Mouse (Mus musculus) megakaryocyte, embryonic 14.5 days (primary cell): ENCODE results near the gene Gm42906.

Experiments
- FLI1 ChIP-seq: IDR thresholded peaks from 2 replicates; pipeline ENCODE4 v1.6.1; 2012; ENCODE audit warnings: low read length, inconsistent platforms, mixed read lengths
- GATA1 ChIP-seq: IDR thresholded peaks from 3 replicates; pipeline ENCODE4 v1.6.1; 2012; ENCODE audit warnings: mixed read lengths, low read length, inconsistent platforms, borderline replicate concordance

DNA sequence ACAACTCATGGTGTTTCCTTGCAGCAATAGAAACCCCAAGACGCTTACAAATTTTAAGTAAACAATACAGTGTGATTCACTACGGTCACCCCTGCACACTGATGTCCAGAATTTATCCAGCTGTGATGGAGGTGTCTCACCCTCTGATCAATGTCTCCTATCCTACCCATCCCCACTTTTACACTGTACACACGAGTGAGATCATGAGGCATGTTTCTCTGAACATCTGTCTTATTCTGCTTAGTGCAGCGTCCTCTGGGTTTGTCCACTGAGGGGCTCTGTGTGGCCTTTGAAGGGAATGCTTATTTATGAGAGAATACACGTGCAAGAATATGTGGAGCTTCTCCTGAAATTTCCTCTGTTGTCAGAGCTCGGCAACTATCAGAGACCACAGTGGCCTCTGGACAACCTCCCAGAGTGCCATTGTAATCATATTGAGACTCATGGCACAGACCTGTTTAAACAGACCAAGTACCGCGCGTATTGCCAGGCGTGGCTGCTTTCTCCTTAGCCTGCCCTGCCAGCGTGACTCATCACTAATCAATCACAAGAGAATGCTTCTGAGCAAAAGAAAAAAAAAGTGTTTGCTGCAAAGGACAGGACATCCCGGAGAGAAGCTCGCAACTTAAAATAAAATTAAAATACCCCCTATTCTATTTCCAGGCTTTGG lies 231.2 kb downstream of the Gm42906 start:
- TF ChIP-seq GATA1, result no peak
- TF ChIP-seq FLI1, result no peak
